Mouse (Mus musculus) limb, embryonic 15.5 days (tissue): ENCODE results near the gene Vwa3b. TPM values are rescaled to one million over a fixed set of nuclear protein-coding genes. Genes with fewer than 3 reads are reported as not detected.

Experiments used
- ATAC-seq: fragments of 200-750 bp; cut with Nextera tagmentation; 2 replicates; pipeline ENCODE4 v1.8.0; 2017; ENCODE audit warnings: low read depth, moderate TSS enrichment; ENCODE audit not compliant: insufficient number of reproducible peaks, low FRiP score, low TSS enrichment
- H3K27ac ChIP-seq: fragments of 300-500 bp; sonication (generic); 2 replicates; pipeline ENCODE4 v1.5.1; 2015; ENCODE audit warnings: moderate library complexity, mild to moderate bottlenecking, inconsistent platforms
- H3K27me3 ChIP-seq: fragments of 300-500 bp; sonication (generic); 2 replicates; pipeline ENCODE4 v1.6.1; 2015; ENCODE audit warnings: inconsistent platforms
- H3K36me3 ChIP-seq: fragments of 300-500 bp; sonication (generic); 2 replicates; pipeline ENCODE4 v1.6.1; 2015; ENCODE audit warnings: inconsistent platforms
- H3K4me1 ChIP-seq: fragments of 300-500 bp; sonication (generic); 2 replicates; pipeline ENCODE4 v1.6.1; 2015; ENCODE audit warnings: inconsistent platforms
- H3K4me2 ChIP-seq: fragments of 300-500 bp; sonication (generic); 2 replicates; pipeline ENCODE4 v1.6.1; 2015; ENCODE audit warnings: mild to moderate bottlenecking, inconsistent platforms
- H3K4me3 ChIP-seq: fragments of 300-500 bp; sonication (generic); 2 replicates; pipeline ENCODE4 v1.5.1; 2015; ENCODE audit warnings: mild to moderate bottlenecking, inconsistent platforms
- H3K9ac ChIP-seq: fragments of 300-500 bp; sonication (generic); 2 replicates; pipeline ENCODE4 v1.6.1; 2015; ENCODE audit warnings: inconsistent platforms
- H3K9me3 ChIP-seq: fragments of 300-500 bp; sonication (generic); 2 replicates; pipeline ENCODE4 v1.6.1; 2016; ENCODE audit warnings: inconsistent platforms
- WGBS: fragments of 180-500 bp; shearing (Covaris S2); methylation state at CpG from one replicate; pipeline ENCODE4 v1.1.7; 2015; 5-methylcytosine and 5-hydroxymethylcytosine counted together
- polyA plus RNA-seq: library from polyadenylated mRNA; unstranded; fragments of >200 nt; fragmentation: Nextera tagmentation; extraction: Ambion mirVana; gene quantifications from 2 replicates; pipeline ENCODE4 v1.2.1, GENCODE M21; 2015

Gene Vwa3b
- polyA plus RNA-seq, 1 experiment from 2014 or later, result 1.2 TPM

GRCm38 (mm10) chr1:37145966-37146365 lies 119.6 kb downstream of the Vwa3b start:
- no peaks in the 10 kb centered on the region for H3K27me3 ChIP-seq
- H3K4me2 ChIP-seq, result no peak overlapping the region
- WGBS, result 48% methylated on average over 4 of the region's 4 CpGs
- H3K4me3 ChIP-seq, result no peak overlapping the region
- no peaks in the 10 kb centered on the region for H3K9me3 ChIP-seq
- no peaks in the 10 kb centered on the region for H3K36me3 ChIP-seq
- no peak for ATAC-seq
- no peak overlapping the region for H3K27ac ChIP-seq
- no peak overlapping the region for H3K9ac ChIP-seq
- H3K4me1 ChIP-seq, result no peaks in the 10 kb centered on the region

GRCm38 (mm10) chr1:37149866-37150265 lies 123.5 kb downstream of the Vwa3b start:
- no peaks in the 10 kb centered on the region for H3K4me1 ChIP-seq
- H3K4me2 ChIP-seq, result no peak overlapping the region
- H3K4me3 ChIP-seq, result no peak overlapping the region
- 88% methylated on average over 7 of the region's 7 CpGs for WGBS
- H3K27ac ChIP-seq, result no peak overlapping the region
- H3K9me3 ChIP-seq, result no peaks in the 10 kb centered on the region
- ATAC-seq, result no peak
- no peaks in the 10 kb centered on the region for H3K36me3 ChIP-seq
- H3K9ac ChIP-seq, result no peak overlapping the region
- H3K27me3 ChIP-seq, result no peaks in the 10 kb centered on the region

- Histone ChIP-seq H3K27me3 (no peaks in the 10 kb centered on the region), H3K27ac (no peak overlapping the region), H3K4me1 (no peaks in the 10 kb centered on the region), H3K9me3 (no peaks in the 10 kb centered on the region), H3K36me3 (no peaks in the 10 kb centered on the region), H3K9ac (no peak overlapping the region), H3K4me3 (no peak overlapping the region), H3K4me2 (no peak overlapping the region)
- no peak for ATAC-seq
- 89% methylated on average over 9 of the region's 9 CpGs for WGBS
Observed at GRCm38 (mm10) chr1:37151896-37152295, 125.5 kb downstream of the Vwa3b start.

- no peak overlapping the region for H3K9ac ChIP-seq
- H3K4me2 ChIP-seq, result no peak overlapping the region
- no peaks in the 10 kb centered on the region for H3K9me3 ChIP-seq
- no peak overlapping the region for H3K4me3 ChIP-seq
- no peaks in the 10 kb centered on the region for H3K4me1 ChIP-seq
- 34% methylated on average over 6 of the region's 6 CpGs for WGBS
- ATAC-seq, result no peak
- no peaks in the 10 kb centered on the region for H3K27me3 ChIP-seq
- H3K36me3 ChIP-seq, result no peaks in the 10 kb centered on the region
- no peak overlapping the region for H3K27ac ChIP-seq
Observed at GRCm38 (mm10) chr1:37166066-37166465, 139.7 kb downstream of the Vwa3b start.

GRCm38 (mm10) chr1:37167918-37168317 lies 141.5 kb downstream of the Vwa3b start:
- Histone ChIP-seq H3K27ac (no peak overlapping the region), H3K27me3 (no peaks in the 10 kb centered on the region), H3K9me3 (no peaks in the 10 kb centered on the region), H3K4me3 (no peak overlapping the region), H3K4me2 (no peak overlapping the region), H3K4me1 (no peaks in the 10 kb centered on the region), H3K9ac (no peak overlapping the region), H3K36me3 (no peaks in the 10 kb centered on the region)
- WGBS, result 72% methylated on average over 7 of the region's 7 CpGs
- no peak for ATAC-seq

- Histone ChIP-seq H3K9me3 (no peaks in the 10 kb centered on the region), H3K36me3 (no peaks in the 10 kb centered on the region), H3K27me3 (no peaks in the 10 kb centered on the region), H3K4me3 (no peak overlapping the region), H3K4me1 (no peaks in the 10 kb centered on the region), H3K4me2 (no peak overlapping the region), H3K27ac (no peak overlapping the region), H3K9ac (no peak overlapping the region)
- ATAC-seq, result no peak
- WGBS, result 94% methylated on average over 2 of the region's 2 CpGs
Observed at GRCm38 (mm10) chr1:37177874-37178273, 151.5 kb downstream of the Vwa3b start.

GRCm38 (mm10) chr1:37179852-37180251 lies 153.5 kb downstream of the Vwa3b start:
- Histone ChIP-seq H3K9me3 (no peaks in the 10 kb centered on the region), H3K4me2 (no peak overlapping the region), H3K36me3 (no peaks in the 10 kb centered on the region), H3K4me3 (no peak overlapping the region), H3K9ac (no peak overlapping the region), H3K4me1 (no peaks in the 10 kb centered on the region), H3K27me3 (no peaks in the 10 kb centered on the region), H3K27ac (no peak overlapping the region)
- ATAC-seq, result no peak
- WGBS, result 49% methylated on average over 5 of the region's 5 CpGs

- Histone ChIP-seq H3K27ac (no peak overlapping the region), H3K4me2 (no peak overlapping the region), H3K9ac (no peak overlapping the region), H3K4me3 (no peak overlapping the region), H3K9me3 (no peaks in the 10 kb centered on the region), H3K36me3 (no peaks in the 10 kb centered on the region), H3K27me3 (no peaks in the 10 kb centered on the region), H3K4me1 (peaks cover 10% of the 10 kb centered on the region)
- WGBS, result 61% methylated on average over 6 of the region's 6 CpGs
- no peak for ATAC-seq
Observed at GRCm38 (mm10) chr1:37187050-37187449, 160.7 kb downstream of the Vwa3b start.

- 56% methylated on average over 4 of the region's 4 CpGs for WGBS
- Histone ChIP-seq H3K36me3 (no peaks in the 10 kb centered on the region), H3K9ac (no peak overlapping the region), H3K27me3 (no peaks in the 10 kb centered on the region), H3K4me3 (no peak overlapping the region), H3K9me3 (no peaks in the 10 kb centered on the region), H3K27ac (no peak overlapping the region), H3K4me1 (no peaks in the 10 kb centered on the region), H3K4me2 (no peak overlapping the region)
- no peak for ATAC-seq
Observed at GRCm38 (mm10) chr1:37194607-37195006, 168.2 kb downstream of the Vwa3b start.

GRCm38 (mm10) chr1:37201406-37201805 lies 175.0 kb downstream of the Vwa3b start:
- H3K36me3 ChIP-seq, result no peaks in the 10 kb centered on the region
- no peak overlapping the region for H3K9ac ChIP-seq
- no peaks in the 10 kb centered on the region for H3K27me3 ChIP-seq
- no peak overlapping the region for H3K27ac ChIP-seq
- no peaks in the 10 kb centered on the region for H3K4me1 ChIP-seq
- no peak overlapping the region for H3K4me3 ChIP-seq
- no peaks in the 10 kb centered on the region for H3K9me3 ChIP-seq
- ATAC-seq, result no peak
- 81% methylated on average over 4 of the region's 4 CpGs for WGBS
- H3K4me2 ChIP-seq, result no peak overlapping the region

- Histone ChIP-seq H3K9me3 (no peaks in the 10 kb centered on the region), H3K27me3 (no peaks in the 10 kb centered on the region), H3K9ac (no peak overlapping the region), H3K4me2 (no peak overlapping the region), H3K27ac (no peak overlapping the region), H3K36me3 (no peaks in the 10 kb centered on the region), H3K4me3 (no peak overlapping the region), H3K4me1 (no peaks in the 10 kb centered on the region)
- 42% methylated on average over 8 of the region's 8 CpGs for WGBS
- ATAC-seq, result no peak
Observed at GRCm38 (mm10) chr1:37207743-37208142, 181.3 kb downstream of the Vwa3b start.

- Histone ChIP-seq H3K27ac (no peak overlapping the region), H3K36me3 (no peaks in the 10 kb centered on the region), H3K4me1 (no peaks in the 10 kb centered on the region), H3K4me3 (no peak overlapping the region), H3K9me3 (no peaks in the 10 kb centered on the region), H3K4me2 (no peak overlapping the region), H3K9ac (no peak overlapping the region), H3K27me3 (no peaks in the 10 kb centered on the region)
- no peak for ATAC-seq
- WGBS, result 90% methylated on average over 9 of the region's 9 CpGs
Observed at GRCm38 (mm10) chr1:37212375-37212774, 186.0 kb downstream of the Vwa3b start.

GRCm38 (mm10) chr1:37214144-37214543 lies 187.7 kb downstream of the Vwa3b start, which contains the start of gene Cnga3:
Gene Cnga3 (plus strand): TSS chr1:37214434.
- Histone ChIP-seq H3K27ac (no peak within 1 kb of the TSS), H3K4me1 (no peaks in the 10 kb centered on the region), H3K4me2 (no peak within 1 kb of the TSS), H3K9me3 (no peaks in the 10 kb centered on the region), H3K27me3 (0 out of 2 replicates have a peak, but pooled peaks cover 4% of the 10 kb centered on the region), H3K4me3 (no peak within 1 kb of the TSS), H3K9ac (no peak within 1 kb of the TSS), H3K36me3 (no peaks in the 10 kb centered on the region)
- 67% methylated on average over 1 of the region's 1 CpGs for WGBS
- no peak for ATAC-seq
